Mouse (Mus musculus) adrenal gland, postnatal 10 days (tissue): ENCODE data around the gene Srsf6. TPM values are rescaled to one million over a fixed set of nuclear protein-coding genes. Genes with fewer than 3 reads are reported as not detected.

Source experiments
- DNase-seq: peaks from one replicate; pipeline ENCODE4 v3.0.0; 2021; ENCODE audit warnings: mixed read lengths
- total RNA-seq, 2 experiments: library from RNA; stranded (reverse); gene quantifications; 2 replicates each; pipeline ENCODE4 v1.2.3; 2021

The Srsf6 gene
- total RNA-seq, 2 experiments from 2014 or later, result 149 to 168 TPM

GRCm38 (mm10) chr2:162931674-162932650, 634 bp downstream of the Srsf6 start:
- DNase-seq, result peak; percentile 74

- DNase-seq, result no peak
Observed at GRCm38 (mm10) chr2:162932706-162933105, 1.4 kb downstream of the Srsf6 start.

- DNase-seq, result no peak
Observed at GRCm38 (mm10) chr2:162934421-162934820, 3.1 kb downstream of the Srsf6 start.

GRCm38 (mm10) chr2:162935700-162936099, 4.4 kb downstream of the Srsf6 start:
- DNase-seq, result no peak

- DNase-seq, result no peak
Observed at GRCm38 (mm10) chr2:162939562-162939961, 8.2 kb downstream of the Srsf6 start.

- DNase-seq, result peak; percentile 63
Observed at GRCm38 (mm10) chr2:162943148-162943846, 12.0 kb downstream of the Srsf6 start, which contains the start of gene L3mbtl1. Gene L3mbtl1 (plus strand): TSS chr2:162943472.

- no peak for DNase-seq
Observed at GRCm38 (mm10) chr2:162943931-162944330, 12.6 kb downstream of the Srsf6 start.

- DNase-seq, result no peak
Observed at GRCm38 (mm10) chr2:162946964-162947363, 15.6 kb downstream of the Srsf6 start.

- no peak for DNase-seq
Observed at GRCm38 (mm10) chr2:162947736-162948135, 16.4 kb downstream of the Srsf6 start.

- DNase-seq, result no peak
Observed at GRCm38 (mm10) chr2:162948221-162948620, 16.9 kb downstream of the Srsf6 start.

- no peak for DNase-seq
Observed at GRCm38 (mm10) chr2:162950776-162951175, 19.4 kb downstream of the Srsf6 start.

- DNase-seq, result no peak
Observed at GRCm38 (mm10) chr2:162956843-162957242, 25.5 kb downstream of the Srsf6 start.

GRCm38 (mm10) chr2:162961321-162961720, 30.0 kb downstream of the Srsf6 start:
- DNase-seq, result no peak

GRCm38 (mm10) chr2:162966734-162967133, 35.4 kb downstream of the Srsf6 start:
- DNase-seq, result no peak

GRCm38 (mm10) chr2:162968357-162968756, 37.0 kb downstream of the Srsf6 start:
- DNase-seq, result peak; percentile 63

GRCm38 (mm10) chr2:162969101-162969500, 37.8 kb downstream of the Srsf6 start:
- DNase-seq, result no peak

- DNase-seq, result no peak
Observed at GRCm38 (mm10) chr2:162970896-162971295, 39.6 kb downstream of the Srsf6 start.

GRCm38 (mm10) chr2:162972752-162973151, 41.4 kb downstream of the Srsf6 start:
- DNase-seq, result no peak

- DNase-seq, result no peak
Observed at GRCm38 (mm10) chr2:162973206-162973605, 41.9 kb downstream of the Srsf6 start.

GRCm38 (mm10) chr2:162973637-162974036, 42.3 kb downstream of the Srsf6 start:
- DNase-seq, result peak; percentile 58

- peak; percentile 70 for DNase-seq
Observed at GRCm38 (mm10) chr2:162975157-162975775, 43.9 kb downstream of the Srsf6 start.

GRCm38 (mm10) chr2:162976001-162976400, 44.7 kb downstream of the Srsf6 start:
- DNase-seq, result peak; percentile 79

GRCm38 (mm10) chr2:162984381-162984780, 53.1 kb downstream of the Srsf6 start:
- no peak for DNase-seq
